Mouse (Mus musculus) mesoderm, embryonic 11.5 days (tissue): ENCODE measurements around the gene D17H6S53E.
A peak's percentile ranks its signal among the peaks of the same experiment; 100 is the strongest.

Source experiments
- DNase-seq: peaks from one replicate; pipeline ENCODE4 v3.0.0-alpha.2; 2012; ENCODE audit warnings: low read depth, low spot score

D17H6S53E gene

GRCm38 (mm10) chr17:35126206-35126611 lies at the start of gene D17H6S53E:
Gene D17H6S53E, plus strand, starts transcription at chr17:35126373.
- peak; percentile 72 for DNase-seq

- no peak for DNase-seq
Measured at GRCm38 (mm10) chr17:35076507-35077176, 49.5 kb upstream of the D17H6S53E start, which contains the start of gene Ly6g6e. Gene Ly6g6e, plus strand, starts transcription at chr17:35076902.

- no peak for DNase-seq
Measured at GRCm38 (mm10) chr17:35077285-35077684, 48.9 kb upstream of the D17H6S53E start.

- DNase-seq: no peak
Measured at GRCm38 (mm10) chr17:35077786-35078233, 48.4 kb upstream of the D17H6S53E start, which contains the start of gene Ly6g6d. Gene Ly6g6d, minus strand, starts transcription at chr17:35078065.

- no peak for DNase-seq
Measured at GRCm38 (mm10) chr17:35079778-35080177, 46.4 kb upstream of the D17H6S53E start.

- DNase-seq: no peak
Measured at GRCm38 (mm10) chr17:35080248-35080647, 45.9 kb upstream of the D17H6S53E start.

- DNase-seq: no peak
Measured at GRCm38 (mm10) chr17:35080710-35081109, 45.5 kb upstream of the D17H6S53E start.

- no peak for DNase-seq
Measured at GRCm38 (mm10) chr17:35082841-35083576, 43.2 kb upstream of the D17H6S53E start.

GRCm38 (mm10) chr17:35083929-35084497 lies 42.2 kb upstream of the D17H6S53E start:
- no peak for DNase-seq

GRCm38 (mm10) chr17:35085208-35085865 lies 40.8 kb upstream of the D17H6S53E start, which contains the start of gene Ly6g6f:
Gene Ly6g6f, minus strand, starts transcription at chr17:35085610.
- DNase-seq: no peak

- no peak for DNase-seq
Measured at GRCm38 (mm10) chr17:35088151-35088550, 38.0 kb upstream of the D17H6S53E start.

- peak; percentile 94 for DNase-seq
Measured at GRCm38 (mm10) chr17:35088825-35089644, 37.1 kb upstream of the D17H6S53E start, which contains the start of gene Abhd16a. Gene Abhd16a, plus strand, starts transcription at chr17:35089263.

GRCm38 (mm10) chr17:35090166-35090932 lies 35.8 kb upstream of the D17H6S53E start:
- no peak for DNase-seq

- no peak for DNase-seq
Measured at GRCm38 (mm10) chr17:35092403-35093198, 33.6 kb upstream of the D17H6S53E start.

GRCm38 (mm10) chr17:35094475-35095365 lies 31.5 kb upstream of the D17H6S53E start:
- DNase-seq: no peak

- no peak for DNase-seq
Measured at GRCm38 (mm10) chr17:35096597-35096996, 29.6 kb upstream of the D17H6S53E start.

GRCm38 (mm10) chr17:35097164-35097655 lies 29.0 kb upstream of the D17H6S53E start:
- DNase-seq: no peak

GRCm38 (mm10) chr17:35100196-35100765 lies 25.9 kb upstream of the D17H6S53E start:
- no peak for DNase-seq
